Mouse (Mus musculus) limb, embryonic 15.5 days (tissue): ENCODE measurements around the gene Gpatch4. TPM values are rescaled to one million over a fixed set of nuclear protein-coding genes. Genes with fewer than 3 reads are reported as not detected.

Experiments
- ATAC-seq: fragments of 200-750 bp; cut with Nextera tagmentation; 2 replicates; pipeline ENCODE4 v1.8.0; 2017; ENCODE audit warnings: low read depth, moderate TSS enrichment; ENCODE audit not compliant: insufficient number of reproducible peaks, low FRiP score, low TSS enrichment
- H3K27ac ChIP-seq: fragments of 300-500 bp; sonication (generic); 2 replicates; pipeline ENCODE4 v1.5.1; 2015; ENCODE audit warnings: moderate library complexity, mild to moderate bottlenecking, inconsistent platforms
- H3K27me3 ChIP-seq: fragments of 300-500 bp; sonication (generic); 2 replicates; pipeline ENCODE4 v1.6.1; 2015; ENCODE audit warnings: inconsistent platforms
- H3K36me3 ChIP-seq: fragments of 300-500 bp; sonication (generic); 2 replicates; pipeline ENCODE4 v1.6.1; 2015; ENCODE audit warnings: inconsistent platforms
- H3K4me1 ChIP-seq: fragments of 300-500 bp; sonication (generic); 2 replicates; pipeline ENCODE4 v1.6.1; 2015; ENCODE audit warnings: inconsistent platforms
- H3K4me2 ChIP-seq: fragments of 300-500 bp; sonication (generic); 2 replicates; pipeline ENCODE4 v1.6.1; 2015; ENCODE audit warnings: mild to moderate bottlenecking, inconsistent platforms
- H3K4me3 ChIP-seq: fragments of 300-500 bp; sonication (generic); 2 replicates; pipeline ENCODE4 v1.5.1; 2015; ENCODE audit warnings: mild to moderate bottlenecking, inconsistent platforms
- H3K9ac ChIP-seq: fragments of 300-500 bp; sonication (generic); 2 replicates; pipeline ENCODE4 v1.6.1; 2015; ENCODE audit warnings: inconsistent platforms
- H3K9me3 ChIP-seq: fragments of 300-500 bp; sonication (generic); 2 replicates; pipeline ENCODE4 v1.6.1; 2016; ENCODE audit warnings: inconsistent platforms
- WGBS: fragments of 180-500 bp; shearing (Covaris S2); methylation state at CpG from one replicate; pipeline ENCODE4 v1.1.7; 2015; 5-methylcytosine and 5-hydroxymethylcytosine counted together
- polyA plus RNA-seq: library from polyadenylated mRNA; unstranded; fragments of >200 nt; fragmentation: Nextera tagmentation; extraction: Ambion mirVana; gene quantifications from 2 replicates; pipeline ENCODE4 v1.2.1, GENCODE M21; 2015

Gpatch4 gene
- polyA plus RNA-seq, 1 experiment from 2014 or later: 29.4 TPM

DNA sequence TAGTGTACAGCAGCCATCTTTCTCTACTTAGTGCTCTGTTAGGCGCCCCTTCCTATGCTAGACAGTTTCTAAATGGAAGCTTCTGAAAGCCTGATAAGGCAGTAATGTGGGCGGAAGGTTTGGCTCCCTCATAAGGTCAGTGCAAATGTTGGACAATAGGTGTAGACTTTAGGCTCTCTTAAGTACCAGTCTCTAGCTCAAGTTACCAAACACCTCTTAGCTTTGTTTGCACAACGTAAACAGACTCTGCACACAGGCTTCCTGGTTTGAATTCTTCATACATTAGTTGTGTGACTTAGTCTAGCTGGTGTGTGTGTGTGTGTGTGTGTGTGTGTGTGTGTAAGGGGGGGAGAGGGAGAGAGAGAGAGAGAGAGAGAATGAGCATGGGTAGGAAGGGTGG, 6.6 kb downstream of the Gpatch4 start:
- no peak overlapping the region for H3K4me2 ChIP-seq
- 86% methylated on average over 3 of the region's 3 CpGs for WGBS
- H3K9ac ChIP-seq: no peak overlapping the region
- H3K27ac ChIP-seq: no peak overlapping the region
- no peaks in the 10 kb centered on the region for H3K4me1 ChIP-seq
- no peaks in the 10 kb centered on the region for H3K9me3 ChIP-seq
- no peak for ATAC-seq
- H3K36me3 ChIP-seq: peaks cover 44% of the 10 kb centered on the region
- H3K4me3 ChIP-seq: no peak overlapping the region
- H3K27me3 ChIP-seq: no peaks in the 10 kb centered on the region

DNA sequence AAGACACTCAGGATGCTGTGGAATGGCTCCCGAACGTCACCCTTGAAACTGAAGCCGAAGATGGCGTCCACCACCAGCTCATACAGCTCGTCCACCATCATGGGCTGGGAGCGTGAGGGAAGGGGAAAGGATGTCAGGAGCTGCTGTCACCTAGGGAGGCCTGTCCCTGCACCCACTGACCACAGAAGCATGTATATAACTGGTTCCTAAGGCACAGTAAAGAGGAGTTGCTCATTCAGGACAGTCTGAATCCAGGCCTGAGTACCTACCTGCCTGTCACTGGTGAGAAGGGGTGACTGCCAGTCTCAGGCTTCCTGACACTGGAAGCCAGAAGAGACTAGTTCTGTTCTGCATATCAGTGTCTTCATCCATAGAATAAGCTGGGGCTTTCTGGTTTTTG, 14.1 kb downstream of the Gpatch4 start:
- H3K9ac ChIP-seq: 0 out of 2 replicates have a peak overlapping the region, but pooled peaks have one; percentile 76
- H3K4me1 ChIP-seq: peaks cover 18% of the 10 kb centered on the region
- no peak for ATAC-seq
- peak overlapping the region; percentile 86 for H3K4me3 ChIP-seq
- peaks cover 51% of the 10 kb centered on the region for H3K36me3 ChIP-seq
- H3K9me3 ChIP-seq: no peaks in the 10 kb centered on the region
- no peaks in the 10 kb centered on the region for H3K27me3 ChIP-seq
- peak overlapping the region; percentile 79; the same call in 1 of the 2 replicates for H3K4me2 ChIP-seq
- WGBS: 87% methylated on average over 6 of the region's 6 CpGs
- H3K27ac ChIP-seq: no peak overlapping the region

DNA sequence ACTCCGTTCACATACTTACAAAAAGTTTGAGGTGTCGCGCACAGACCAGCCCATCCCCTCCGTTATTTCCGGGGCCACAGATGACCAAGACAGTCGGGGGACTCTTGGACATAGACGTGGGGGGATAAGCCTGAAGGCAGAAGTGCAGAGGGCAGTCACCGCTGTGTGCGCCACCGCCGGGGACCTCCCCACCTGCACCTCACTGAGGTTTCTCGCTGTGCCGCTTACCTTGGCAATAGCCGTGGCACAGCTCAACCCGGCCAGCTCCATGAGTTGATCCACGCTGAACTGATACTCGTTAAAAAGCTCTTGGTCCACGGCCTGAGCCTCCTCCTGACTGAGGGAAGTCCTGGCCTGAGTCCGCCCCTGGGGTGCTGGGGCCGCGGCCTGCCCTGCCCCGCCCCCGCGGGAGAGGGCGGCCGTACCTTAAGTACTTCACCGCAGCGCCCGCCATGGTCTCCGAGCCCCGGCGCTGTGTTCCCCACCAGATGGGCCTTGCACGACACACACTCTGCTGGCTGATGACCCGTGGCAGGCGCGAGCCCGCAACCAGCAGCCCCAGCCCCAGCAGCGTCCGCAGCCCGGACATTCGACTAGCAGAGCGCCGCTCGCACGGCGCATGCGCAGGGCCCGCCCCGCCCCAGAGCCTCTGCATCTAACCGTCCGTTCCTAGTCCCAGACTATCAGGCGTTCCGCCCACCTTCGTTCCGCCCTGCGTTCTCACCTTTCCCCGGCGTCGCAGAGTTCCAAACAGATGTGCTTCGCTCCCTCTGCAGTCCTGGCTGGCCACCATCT, 15.2 kb downstream of the Gpatch4 start, which contains the start of gene Naxe:
Gene Naxe, minus strand, starts transcription at position 594 of the 795 bp plus-strand sequence.
- Histone ChIP-seq H3K36me3 (peaks cover 40% of the 10 kb centered on the region), H3K4me1 (peaks cover 18% of the 10 kb centered on the region), H3K9ac (peak within 1 kb of the TSS; percentile 76), H3K4me2 (peak within 1 kb of the TSS; percentile 79), H3K4me3 (peak within 1 kb of the TSS; percentile 86), H3K9me3 (no peaks in the 10 kb centered on the region), H3K27me3 (no peaks in the 10 kb centered on the region), H3K27ac (peak within 1 kb of the TSS; percentile 77)
- peak; percentile 89 for ATAC-seq
- under 1% methylated on average over 59 of the region's 60 CpGs for WGBS

DNA sequence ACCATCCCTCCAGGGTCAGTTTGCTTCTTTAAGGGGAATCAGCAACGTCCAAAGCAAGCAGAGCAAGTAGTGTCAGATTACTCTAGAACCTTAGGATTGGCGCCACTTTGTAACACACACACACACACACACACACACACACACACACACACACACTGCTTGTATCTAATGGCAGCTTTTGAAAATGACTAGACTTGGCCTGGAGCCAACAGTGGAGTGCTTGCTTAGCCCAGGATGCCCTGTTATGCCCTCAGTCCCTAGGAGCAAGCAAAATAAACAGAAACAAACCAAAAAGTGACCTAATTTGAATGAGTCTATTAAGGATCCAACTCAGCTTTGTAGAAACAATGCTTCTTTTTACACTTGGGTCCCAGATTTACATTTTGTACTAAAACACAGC, 25.5 kb downstream of the Gpatch4 start:
- ATAC-seq: no peak
- Histone ChIP-seq H3K36me3 (no peaks in the 10 kb centered on the region), H3K9me3 (no peaks in the 10 kb centered on the region), H3K9ac (no peak overlapping the region), H3K27me3 (peaks cover 11% of the 10 kb centered on the region), H3K4me3 (no peak overlapping the region), H3K4me1 (no peaks in the 10 kb centered on the region), H3K27ac (no peak overlapping the region), H3K4me2 (no peak overlapping the region)
- 15% methylated on average over 2 of the region's 2 CpGs for WGBS

DNA sequence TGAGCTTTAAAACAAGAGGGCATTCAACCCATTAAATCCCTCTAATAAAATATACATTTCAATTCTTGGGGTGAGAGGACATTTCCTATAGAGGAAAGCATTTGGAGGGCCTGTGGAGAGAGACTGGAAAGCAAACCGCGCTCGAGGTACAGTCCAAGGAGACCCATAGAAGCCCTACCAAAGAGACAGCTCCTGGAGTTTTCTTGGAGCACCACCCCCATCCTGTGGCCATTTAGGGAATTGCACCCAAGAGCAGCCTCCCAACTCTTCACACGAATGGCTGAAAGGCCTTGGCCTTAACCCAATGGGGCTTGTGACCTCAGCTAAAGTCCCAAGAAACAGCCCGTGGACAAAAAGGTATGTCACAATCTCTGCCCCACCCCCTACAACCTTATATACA, 28.9 kb downstream of the Gpatch4 start:
- no peak overlapping the region for H3K4me3 ChIP-seq
- no peaks in the 10 kb centered on the region for H3K36me3 ChIP-seq
- H3K9ac ChIP-seq: no peak overlapping the region
- WGBS: 2% methylated on average over 5 of the region's 5 CpGs
- no peak overlapping the region for H3K4me2 ChIP-seq
- peak; percentile 36; the same call in 1 of the 2 replicates for ATAC-seq
- no peaks in the 10 kb centered on the region for H3K4me1 ChIP-seq
- H3K27me3 ChIP-seq: peaks cover 11% of the 10 kb centered on the region
- H3K9me3 ChIP-seq: no peaks in the 10 kb centered on the region
- H3K27ac ChIP-seq: no peak overlapping the region

DNA sequence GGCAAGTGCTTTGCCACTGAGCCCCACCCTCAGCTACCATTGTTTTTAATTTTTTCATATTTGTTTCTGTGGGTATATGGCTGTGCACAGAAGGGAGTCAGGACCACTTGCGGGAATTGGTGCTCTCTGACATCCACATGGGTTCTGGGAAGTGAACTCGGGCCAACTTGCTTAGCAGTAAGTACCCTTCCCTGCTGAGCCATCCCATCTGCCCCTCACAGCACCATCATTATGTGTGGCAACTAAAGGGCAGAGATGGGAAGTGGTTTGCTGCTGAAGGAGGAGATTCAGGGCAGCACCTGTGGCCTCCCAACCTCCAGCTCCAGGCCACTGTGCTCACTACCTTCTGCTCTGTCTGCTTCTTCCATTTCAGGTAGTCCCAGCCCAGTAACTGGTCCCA, 30.7 kb downstream of the Gpatch4 start:
- Histone ChIP-seq H3K9me3 (no peaks in the 10 kb centered on the region), H3K4me1 (no peaks in the 10 kb centered on the region), H3K9ac (no peak overlapping the region), H3K27me3 (peaks cover 18% of the 10 kb centered on the region), H3K27ac (no peak overlapping the region), H3K4me2 (no peak overlapping the region), H3K36me3 (no peaks in the 10 kb centered on the region), H3K4me3 (no peak overlapping the region)
- no peak for ATAC-seq
- WGBS: 69% methylated on average over 2 of the region's 2 CpGs

DNA sequence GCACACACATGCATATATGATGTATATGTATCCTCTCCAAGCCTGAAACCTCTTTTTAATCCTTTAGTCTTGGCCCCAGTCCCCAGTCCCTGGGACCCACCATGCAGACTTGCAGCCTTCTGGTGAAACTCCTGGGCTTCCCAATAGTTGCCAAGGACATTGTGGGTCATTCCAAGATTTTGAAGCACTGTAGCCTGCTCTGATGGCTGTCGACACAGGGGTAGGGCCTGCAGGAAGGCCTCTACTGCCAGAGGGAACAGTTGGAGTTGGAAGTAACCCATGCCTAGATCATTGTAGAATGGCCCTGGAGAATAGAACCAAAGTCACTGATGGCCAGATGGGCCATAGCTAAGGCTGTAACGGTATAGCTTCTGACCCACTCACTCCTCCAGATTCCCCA, 31.4 kb downstream of the Gpatch4 start:
- Histone ChIP-seq H3K4me1 (no peaks in the 10 kb centered on the region), H3K4me3 (no peak overlapping the region), H3K9ac (no peak overlapping the region), H3K27me3 (peaks cover 18% of the 10 kb centered on the region), H3K9me3 (no peaks in the 10 kb centered on the region), H3K4me2 (no peak overlapping the region), H3K36me3 (no peaks in the 10 kb centered on the region), H3K27ac (no peak overlapping the region)
- 63% methylated on average over 2 of the region's 2 CpGs for WGBS
- ATAC-seq: no peak

DNA sequence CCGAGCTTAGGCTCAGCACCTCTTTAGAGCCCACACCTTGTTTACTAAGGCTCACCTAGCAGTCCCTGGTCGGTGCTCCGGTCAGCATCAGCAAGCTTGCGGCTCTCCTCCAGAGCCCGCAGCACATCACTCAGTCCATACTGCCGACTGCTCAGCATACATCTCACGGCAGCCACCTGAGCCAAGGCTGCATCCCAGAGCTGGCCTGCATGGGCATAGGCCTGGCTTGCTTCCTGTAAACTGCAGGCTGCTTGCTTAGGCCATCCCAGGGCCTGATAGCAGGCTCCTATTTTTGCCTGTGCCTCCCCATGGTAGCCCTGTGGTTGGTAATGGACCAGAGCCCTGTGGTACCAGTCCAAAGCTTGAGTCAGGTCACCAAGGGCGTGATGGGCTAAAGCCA, 31.9 kb downstream of the Gpatch4 start:
- Histone ChIP-seq H3K9me3 (no peaks in the 10 kb centered on the region), H3K36me3 (no peaks in the 10 kb centered on the region), H3K4me2 (no peak overlapping the region), H3K27ac (no peak overlapping the region), H3K4me1 (no peaks in the 10 kb centered on the region), H3K4me3 (no peak overlapping the region), H3K9ac (no peak overlapping the region), H3K27me3 (peaks cover 15% of the 10 kb centered on the region)
- WGBS: 75% methylated on average over 8 of the region's 8 CpGs
- no peak for ATAC-seq

DNA sequence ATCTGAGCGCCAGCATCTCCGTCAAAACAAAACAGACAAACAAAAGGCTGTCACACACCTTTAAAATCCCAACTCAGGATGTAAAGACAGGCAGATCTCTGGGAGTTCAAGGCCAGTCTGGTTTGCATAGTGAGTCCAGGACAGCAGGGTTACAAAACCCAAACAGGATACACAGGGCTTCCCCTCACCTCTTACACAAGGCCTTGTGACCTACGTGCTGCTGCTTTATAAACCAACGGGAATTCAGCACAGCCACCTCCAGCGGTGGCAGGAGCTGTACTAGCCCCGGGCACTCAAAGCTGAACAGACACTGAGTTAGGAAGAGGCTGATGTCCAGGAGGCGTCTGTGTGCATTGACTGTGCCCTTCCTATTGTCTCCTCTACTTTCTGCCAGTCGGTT, 34.5 kb downstream of the Gpatch4 start:
- no peak overlapping the region for H3K9ac ChIP-seq
- no peaks in the 10 kb centered on the region for H3K36me3 ChIP-seq
- WGBS: 51% methylated on average over 8 of the region's 8 CpGs
- H3K9me3 ChIP-seq: no peaks in the 10 kb centered on the region
- H3K27ac ChIP-seq: no peak overlapping the region
- no peak for ATAC-seq
- no peak overlapping the region for H3K4me3 ChIP-seq
- H3K27me3 ChIP-seq: peaks cover 6% of the 10 kb centered on the region; the same call in 1 of the 2 replicates
- H3K4me1 ChIP-seq: peaks cover 10% of the 10 kb centered on the region
- no peak overlapping the region for H3K4me2 ChIP-seq

DNA sequence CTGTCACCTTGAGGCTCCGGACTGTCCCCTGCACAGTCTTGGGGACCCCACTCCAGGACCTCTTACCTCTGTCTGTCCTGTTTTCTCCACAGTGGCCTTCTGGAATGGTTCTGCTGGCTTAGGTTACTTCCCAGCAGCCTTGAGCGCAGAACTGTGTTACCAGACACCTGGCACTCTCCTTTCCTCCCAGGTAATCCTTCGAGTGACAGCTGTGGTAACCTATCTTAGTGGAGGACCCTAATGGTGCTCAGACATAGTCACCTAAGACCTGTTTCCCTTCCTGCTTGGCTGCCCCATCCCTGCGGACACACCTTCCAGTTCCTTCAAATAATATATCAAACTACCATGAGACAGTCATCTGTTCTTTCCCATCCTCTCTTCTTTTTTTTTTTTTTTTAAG, 35.3 kb downstream of the Gpatch4 start, which contains the start of gene Ttc24:
Gene Ttc24, minus strand, starts transcription at position 101 of the 400 bp plus-strand sequence.
- 64% methylated on average over 4 of the region's 4 CpGs for WGBS
- H3K9ac ChIP-seq: no peak within 1 kb of the TSS

DNA sequence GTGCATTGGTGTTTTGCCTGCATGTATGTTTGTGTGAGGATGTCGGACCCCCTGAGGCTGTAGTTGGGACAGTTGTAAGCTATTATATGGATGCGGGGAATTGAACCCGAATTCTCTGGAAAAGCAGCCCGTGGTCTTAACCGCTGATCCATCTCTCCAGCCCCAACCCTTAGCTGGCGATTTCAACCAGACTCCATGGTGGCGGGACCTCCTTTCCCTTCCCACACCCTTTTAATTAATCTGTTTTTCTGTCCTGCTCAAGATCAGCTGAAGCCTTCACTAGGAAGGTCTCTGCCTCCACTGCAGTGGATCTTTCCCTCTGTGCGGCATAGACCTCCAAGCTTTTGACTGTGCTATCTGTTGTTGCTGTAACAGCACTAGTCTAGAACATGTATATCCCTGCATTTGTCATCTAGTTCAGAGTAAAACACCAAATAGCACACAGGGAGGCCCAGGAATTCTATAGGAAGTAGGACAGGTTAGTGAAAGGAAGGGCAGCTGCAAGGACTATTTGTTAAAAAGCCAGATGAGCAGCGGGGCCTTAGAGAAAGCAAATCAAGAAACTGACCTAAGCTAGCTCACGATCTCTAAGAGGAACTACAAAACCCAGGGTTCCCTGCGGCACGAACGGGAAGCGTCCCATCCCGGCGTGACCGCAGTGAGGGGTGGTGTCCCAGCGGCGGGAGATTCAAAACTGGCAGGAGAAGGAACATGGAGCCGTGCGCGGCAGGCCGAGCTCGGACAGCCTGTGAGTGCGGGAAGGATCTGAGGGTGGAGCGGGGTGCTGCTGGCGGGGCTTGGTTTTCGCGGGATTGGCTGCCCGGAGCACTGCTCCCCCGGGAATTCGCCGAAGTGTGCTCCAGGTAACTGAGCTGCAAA, 38.7 kb downstream of the Gpatch4 start, which contains the start of gene Iqgap3:
Gene Iqgap3, plus strand, starts transcription at position 627 of the 879 bp plus-strand sequence.
- Histone ChIP-seq H3K4me2 (peak within 1 kb of the TSS; percentile 78), H3K36me3 (peaks cover 17% of the 10 kb centered on the region), H3K27ac (peak within 1 kb of the TSS; percentile 17; the same call in 1 of the 2 replicates), H3K9ac (0 out of 2 replicates have a peak within 1 kb of the TSS, but pooled peaks have one; percentile 18), H3K9me3 (no peaks in the 10 kb centered on the region), H3K4me3 (peak within 1 kb of the TSS; percentile 51), H3K27me3 (peaks cover 6% of the 10 kb centered on the region; the same call in 1 of the 2 replicates), H3K4me1 (peaks cover 17% of the 10 kb centered on the region)
- ATAC-seq: peak; percentile 80
- WGBS: 19% methylated on average over 33 of the region's 33 CpGs

More for the DNA sequence above, 35.3 kb downstream of the Gpatch4 start, which contains the start of gene Ttc24:
- Histone ChIP-seq H3K27ac (no peak within 1 kb of the TSS), H3K9me3 (no peaks in the 10 kb centered on the region), H3K4me1 (peaks cover 17% of the 10 kb centered on the region), H3K4me2 (no peak within 1 kb of the TSS), H3K27me3 (peaks cover 6% of the 10 kb centered on the region; the same call in 1 of the 2 replicates), H3K36me3 (no peaks in the 10 kb centered on the region), H3K4me3 (no peak within 1 kb of the TSS)
- ATAC-seq: no peak
